Mouse (Mus musculus) spleen, adult 2 months (tissue): ENCODE measurements around the gene 1700049E17Rik2.
"Not testable (repeated sequence)": the region's sequence is repeated elsewhere in the genome, so short reads cannot be mapped to it uniquely, and the experiment has no call there.

ENCODE experiments used
- CTCF ChIP-seq: fragments of 200-500 bp; IDR thresholded peaks from 2 replicates; pipeline ENCODE4 v1.5.1; 2011; ENCODE audit warnings: mild to moderate bottlenecking, inconsistent platforms; ENCODE audit not compliant: insufficient read depth, insufficient read length, insufficient replicate concordance; ENCODE audit errors: extremely low read depth
- POLR2A ChIP-seq: fragments of 200-500 bp; IDR thresholded peaks from 2 replicates; pipeline ENCODE4 v1.6.1; 2011; ENCODE audit warnings: low read depth, low read length, inconsistent platforms

GRCm38 (mm10) chr14:41622535-41622934 lies 49.5 kb downstream of the 1700049E17Rik2 start:
- TF ChIP-seq POLR2A, CTCF: not testable (repeated sequence)
